Mouse (Mus musculus) spleen, adult 2 months (tissue): Measurements from ENCODE around the gene Dusp10. TPM values are rescaled to one million over a fixed set of nuclear protein-coding genes. Genes with fewer than 3 reads are reported as not detected.

Experiments
- DNase-seq, 2 experiments: peaks; one replicate each; pipeline versions ENCODE4 v3.0.0 to v3.0.0-alpha.2; 2012 to 2021; ENCODE audit warnings: low spot score in 2 of 2, low read depth in 1 of 2
- H3K27ac ChIP-seq: fragments of 200-500 bp; 2 replicates; pipeline ENCODE4 v1.5.1; 2012; ENCODE audit warnings: low read length, inconsistent platforms; ENCODE audit not compliant: insufficient read depth
- H3K27me3 ChIP-seq: fragments of 200-500 bp; 2 replicates; pipeline ENCODE4 v1.6.1; 2012; ENCODE audit warnings: mild to moderate bottlenecking, moderate library complexity, low read length, inconsistent platforms; ENCODE audit not compliant: control insufficient read depth, insufficient read depth
- H3K36me3 ChIP-seq: fragments of 200-500 bp; 2 replicates; pipeline ENCODE4 v1.6.1; 2012; ENCODE audit warnings: mild to moderate bottlenecking, low read length, inconsistent platforms; ENCODE audit not compliant: control insufficient read depth, insufficient read depth
- H3K4me1 ChIP-seq: fragments of 200-500 bp; 2 replicates; pipeline ENCODE4 v1.6.1; 2011; ENCODE audit warnings: inconsistent platforms; ENCODE audit not compliant: control insufficient read depth, insufficient read depth, insufficient read length
- H3K4me3 ChIP-seq: fragments of 200-500 bp; 2 replicates; pipeline ENCODE4 v1.5.1; 2011; ENCODE audit warnings: mild to moderate bottlenecking, inconsistent platforms; ENCODE audit not compliant: insufficient read depth, insufficient read length; ENCODE audit errors: extremely low read depth
- CTCF ChIP-seq: fragments of 200-500 bp; IDR thresholded peaks from 2 replicates; pipeline ENCODE4 v1.5.1; 2011; ENCODE audit warnings: mild to moderate bottlenecking, inconsistent platforms; ENCODE audit not compliant: insufficient read depth, insufficient read length, insufficient replicate concordance; ENCODE audit errors: extremely low read depth
- POLR2A ChIP-seq: fragments of 200-500 bp; IDR thresholded peaks from 2 replicates; pipeline ENCODE4 v1.6.1; 2011; ENCODE audit warnings: low read depth, low read length, inconsistent platforms
- WGBS: fragments of 180-500 bp; shearing (Covaris S2); methylation state at CpG from one replicate; pipeline ENCODE4 v1.1.7; 2018; 5-methylcytosine and 5-hydroxymethylcytosine counted together
- polyA plus RNA-seq: library from polyadenylated mRNA; depleted of rRNA; stranded (reverse); fragments of >200 nt; gene quantifications from 2 replicates; pipeline ENCODE4 v1.2.3, GENCODE M21; 2012

Gene Dusp10
- polyA plus RNA-seq, 1 experiment: 23.4 TPM

GRCm38 (mm10) chr1:184084961-184085360, 71.9 kb downstream of the Dusp10 start:
- TF ChIP-seq CTCF (no peak), POLR2A (no peak)
- WGBS: 89% methylated on average over 3 of the region's 3 CpGs
- Histone ChIP-seq H3K4me3 (no peak overlapping the region), H3K4me1 (peaks cover 2% of the 10 kb centered on the region), H3K27me3 (no peaks in the 10 kb centered on the region), H3K36me3 (no peaks in the 10 kb centered on the region), H3K27ac (no peak overlapping the region)
- DNase-seq: no peak

GRCm38 (mm10) chr1:184090515-184090914, 77.4 kb downstream of the Dusp10 start:
- no peak for DNase-seq
- no peaks in the 10 kb centered on the region for H3K27me3 ChIP-seq
- 81% methylated on average over 6 of the region's 6 CpGs for WGBS
- TF ChIP-seq CTCF: no peak
- no peak overlapping the region for H3K27ac ChIP-seq
- no peaks in the 10 kb centered on the region; the same call in 1 of the 2 replicates for H3K4me1 ChIP-seq
- H3K4me3 ChIP-seq: no peak overlapping the region
- H3K36me3 ChIP-seq: no peaks in the 10 kb centered on the region

DNA sequence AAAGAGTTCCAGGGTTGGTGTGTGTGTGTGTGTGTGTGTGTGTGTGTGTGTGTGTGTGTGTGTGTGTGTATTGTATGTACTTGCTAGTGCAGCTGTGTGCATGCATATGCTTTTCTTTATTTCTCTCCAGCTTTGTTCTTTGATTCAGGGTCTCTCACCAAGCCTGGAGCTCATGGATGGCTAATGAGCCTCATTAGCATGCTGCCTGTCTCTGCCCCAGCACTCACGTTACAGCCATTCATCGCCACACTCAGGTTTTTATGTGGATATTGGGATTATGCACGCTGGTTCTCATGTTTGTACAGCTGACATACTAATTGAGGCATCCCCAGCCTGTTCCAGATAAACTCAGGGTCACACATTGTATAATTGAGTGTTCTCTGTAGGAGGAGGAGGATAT, 81.8 kb downstream of the Dusp10 start:
- no peak for DNase-seq
- no peak overlapping the region for H3K27ac ChIP-seq
- H3K27me3 ChIP-seq: no peaks in the 10 kb centered on the region
- no peaks in the 10 kb centered on the region for H3K36me3 ChIP-seq
- no peak overlapping the region for H3K4me3 ChIP-seq
- H3K4me1 ChIP-seq: no peaks in the 10 kb centered on the region; the same call in 1 of the 2 replicates
- WGBS: 82% methylated on average over 3 of the region's 3 CpGs
- no peak for TF ChIP-seq CTCF

GRCm38 (mm10) chr1:184100414-184100813, 87.3 kb downstream of the Dusp10 start:
- no peak for DNase-seq
- no peaks in the 10 kb centered on the region for H3K36me3 ChIP-seq
- no peaks in the 10 kb centered on the region for H3K27me3 ChIP-seq
- WGBS: 88% methylated on average over 5 of the region's 5 CpGs
- TF ChIP-seq CTCF (no peak), POLR2A (no peak)
- H3K4me3 ChIP-seq: no peak overlapping the region
- no peak overlapping the region for H3K27ac ChIP-seq
- H3K4me1 ChIP-seq: peaks cover 2% of the 10 kb centered on the region; the same call in 1 of the 2 replicates

GRCm38 (mm10) chr1:184100927-184101749, 88.0 kb downstream of the Dusp10 start:
- WGBS: 62% methylated on average over 9 of the region's 9 CpGs
- H3K4me3 ChIP-seq: no peak overlapping the region
- no peaks in the 10 kb centered on the region for H3K36me3 ChIP-seq
- H3K4me1 ChIP-seq: peaks cover 2% of the 10 kb centered on the region; the same call in 1 of the 2 replicates
- TF ChIP-seq CTCF (no peak), POLR2A (no peak)
- no peak overlapping the region for H3K27ac ChIP-seq
- no peak for DNase-seq
- no peaks in the 10 kb centered on the region for H3K27me3 ChIP-seq

DNA sequence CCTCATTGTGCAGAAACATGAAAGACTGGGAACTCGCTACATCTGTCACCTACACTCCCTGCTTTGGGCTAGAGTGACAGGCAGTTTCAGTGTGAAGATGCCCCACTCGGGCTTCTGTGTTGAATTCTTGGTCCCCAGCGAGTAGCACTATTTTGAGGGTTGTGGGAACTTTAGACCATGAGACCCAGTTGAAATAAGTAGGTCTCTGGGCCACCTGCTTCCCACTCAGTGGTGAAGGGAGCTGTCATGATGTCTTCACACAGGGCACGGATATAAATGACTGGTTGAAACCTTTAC, 88.6 kb downstream of the Dusp10 start:
- no peak for DNase-seq
- Histone ChIP-seq H3K36me3 (no peaks in the 10 kb centered on the region), H3K27ac (no peak overlapping the region), H3K4me3 (no peak overlapping the region), H3K4me1 (peaks cover 2% of the 10 kb centered on the region; the same call in 1 of the 2 replicates), H3K27me3 (no peaks in the 10 kb centered on the region)
- WGBS: 69% methylated on average over 4 of the region's 4 CpGs
- TF ChIP-seq CTCF: no peak
- TF ChIP-seq POLR2A: no peak

GRCm38 (mm10) chr1:184106832-184107231, 93.7 kb downstream of the Dusp10 start:
- Histone ChIP-seq H3K27ac (no peak overlapping the region), H3K36me3 (no peaks in the 10 kb centered on the region), H3K27me3 (no peaks in the 10 kb centered on the region), H3K4me1 (no peaks in the 10 kb centered on the region), H3K4me3 (no peak overlapping the region)
- WGBS: 80% methylated on average over 2 of the region's 2 CpGs
- DNase-seq: no peak
- TF ChIP-seq POLR2A (no peak), CTCF (no peak)

DNA sequence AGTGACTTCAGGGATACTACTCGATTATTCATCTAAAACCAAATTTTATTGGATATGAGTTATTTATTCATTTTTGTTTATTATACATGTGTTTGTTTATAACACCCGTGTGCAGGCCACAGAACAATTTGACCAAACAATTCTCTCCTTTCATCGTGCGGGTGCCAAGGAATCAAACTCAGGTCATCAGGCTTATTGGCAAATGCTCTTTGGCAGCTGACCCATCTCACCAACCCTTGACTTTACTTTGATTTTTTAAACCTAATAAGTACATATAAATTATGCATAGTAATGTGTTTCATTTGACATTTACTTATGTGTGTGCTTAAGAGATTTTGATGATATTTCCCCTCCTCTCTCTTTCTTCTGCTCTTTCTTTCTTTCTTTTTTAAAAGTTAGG, 94.3 kb downstream of the Dusp10 start:
- TF ChIP-seq POLR2A: no peak
- no peak for TF ChIP-seq CTCF
- no peak for DNase-seq
- WGBS: 91% methylated on average over 4 of the region's 4 CpGs

More for the DNA sequence above, 94.3 kb downstream of the Dusp10 start:
- H3K4me3 ChIP-seq: no peak overlapping the region
- H3K27me3 ChIP-seq: no peaks in the 10 kb centered on the region
- H3K27ac ChIP-seq: no peak overlapping the region
- no peaks in the 10 kb centered on the region for H3K4me1 ChIP-seq
- H3K36me3 ChIP-seq: no peaks in the 10 kb centered on the region
